Mouse (Mus musculus) monocyte, adult 2 months (primary cell): ENCODE data around the gene 5730596B20Rik.

Experiments used
- DNase-seq, 2 experiments: peaks; one replicate each; pipeline ENCODE4 v3.0.0; 2022; ENCODE audit warnings: low spot score in 2 of 2, low read depth in 1 of 2

Gene 5730596B20Rik

GRCm38 (mm10) chr6:52162093-52162380 lies 15.3 kb upstream of the 5730596B20Rik start:
- no peak for DNase-seq

- no peak for DNase-seq
Observed at GRCm38 (mm10) chr6:52162611-52163365, 14.5 kb upstream of the 5730596B20Rik start.

GRCm38 (mm10) chr6:52163366-52164031 lies 13.8 kb upstream of the 5730596B20Rik start:
- DNase-seq = no peak

DNA sequence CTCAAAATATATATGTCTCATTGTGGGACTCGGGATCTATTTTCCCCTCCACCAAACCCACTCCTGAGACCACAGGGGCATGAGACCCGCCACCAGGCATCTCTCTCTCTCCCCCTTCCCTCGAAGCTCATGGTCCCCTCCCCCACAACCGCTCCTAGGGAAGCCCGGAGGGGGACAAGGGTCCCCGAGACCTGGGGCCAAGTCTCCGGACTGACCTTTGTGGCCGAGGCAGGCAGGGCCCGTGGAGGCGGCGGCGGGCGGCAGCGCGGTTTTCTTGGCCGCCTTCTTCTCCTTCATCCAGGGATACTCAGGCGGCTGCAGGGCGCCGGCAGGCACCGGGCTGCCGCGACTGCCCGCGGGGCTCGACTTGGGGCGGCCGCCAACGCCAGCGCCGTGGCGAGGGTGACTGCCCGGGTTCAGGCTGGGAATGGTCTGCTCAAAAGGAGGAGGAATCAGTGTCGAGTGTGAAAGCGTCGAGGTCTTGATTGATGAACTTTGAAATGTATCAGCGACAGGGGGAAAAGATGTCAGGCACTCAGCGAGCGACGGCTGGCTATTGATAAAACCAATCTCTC lies 13.2 kb upstream of the 5730596B20Rik start:
- DNase-seq = no peak

- no peak for DNase-seq
Observed at GRCm38 (mm10) chr6:52164626-52165440, 12.5 kb upstream of the 5730596B20Rik start, which contains the start of gene Hoxa2. TSS of gene Hoxa2 (minus strand) at chr6:52164831.

GRCm38 (mm10) chr6:52165441-52166370 lies 11.6 kb upstream of the 5730596B20Rik start:
- DNase-seq = no peak

DNA sequence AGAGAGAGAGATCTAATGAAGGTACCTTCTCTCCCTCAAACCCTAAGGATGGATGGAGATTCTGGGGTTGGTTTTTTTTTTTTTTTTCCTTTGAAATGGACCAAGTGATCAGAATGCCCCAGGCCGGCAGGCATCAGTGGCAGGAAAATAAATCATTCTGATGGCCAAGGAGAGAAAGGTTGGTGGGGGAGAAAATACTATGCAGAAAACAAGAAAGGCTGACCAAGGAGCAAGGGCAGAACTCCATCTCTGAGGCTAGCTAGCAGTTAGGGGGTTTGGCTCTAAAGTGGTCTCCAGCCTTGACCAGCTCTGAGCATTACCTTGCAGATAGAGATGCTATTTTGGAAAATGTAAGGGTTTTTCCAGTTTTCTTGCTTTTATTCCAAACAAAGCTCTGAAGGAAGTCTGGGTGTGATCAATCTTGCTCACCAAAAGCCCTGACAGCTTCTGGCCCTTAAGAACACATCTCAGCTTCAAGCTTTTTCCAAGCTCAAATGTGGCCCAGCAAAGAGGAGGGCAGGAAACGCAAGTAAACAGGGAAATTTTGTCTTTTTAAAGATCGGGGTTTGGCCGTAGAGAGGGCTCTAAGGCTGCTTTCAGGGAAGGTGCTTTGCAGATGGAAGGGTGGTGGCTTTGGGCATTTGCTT lies 10.7 kb upstream of the 5730596B20Rik start:
- DNase-seq = no peak

GRCm38 (mm10) chr6:52167176-52167575 lies 10.1 kb upstream of the 5730596B20Rik start:
- DNase-seq = no peak

DNA sequence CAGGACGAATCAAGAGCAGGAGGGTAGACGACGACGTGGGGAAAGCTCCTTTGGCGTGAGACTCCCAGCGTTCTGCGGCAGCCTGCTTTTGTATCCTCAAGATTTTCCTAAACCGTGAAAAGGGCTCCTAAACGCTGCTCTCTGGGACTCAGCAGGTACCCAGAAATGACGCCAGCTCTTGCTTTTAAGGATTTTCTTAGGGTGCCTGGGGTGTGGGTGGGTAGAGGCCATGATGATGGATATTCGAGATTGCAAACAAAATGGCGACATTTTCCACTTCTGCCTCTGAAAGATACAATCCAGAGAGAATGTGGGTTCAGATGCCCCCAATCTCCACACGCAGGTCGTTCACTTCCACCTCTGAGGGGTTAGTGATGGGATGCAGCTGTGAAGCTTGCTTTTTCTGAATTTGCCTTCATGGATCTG lies 9.5 kb upstream of the 5730596B20Rik start:
- DNase-seq = no peak

DNA sequence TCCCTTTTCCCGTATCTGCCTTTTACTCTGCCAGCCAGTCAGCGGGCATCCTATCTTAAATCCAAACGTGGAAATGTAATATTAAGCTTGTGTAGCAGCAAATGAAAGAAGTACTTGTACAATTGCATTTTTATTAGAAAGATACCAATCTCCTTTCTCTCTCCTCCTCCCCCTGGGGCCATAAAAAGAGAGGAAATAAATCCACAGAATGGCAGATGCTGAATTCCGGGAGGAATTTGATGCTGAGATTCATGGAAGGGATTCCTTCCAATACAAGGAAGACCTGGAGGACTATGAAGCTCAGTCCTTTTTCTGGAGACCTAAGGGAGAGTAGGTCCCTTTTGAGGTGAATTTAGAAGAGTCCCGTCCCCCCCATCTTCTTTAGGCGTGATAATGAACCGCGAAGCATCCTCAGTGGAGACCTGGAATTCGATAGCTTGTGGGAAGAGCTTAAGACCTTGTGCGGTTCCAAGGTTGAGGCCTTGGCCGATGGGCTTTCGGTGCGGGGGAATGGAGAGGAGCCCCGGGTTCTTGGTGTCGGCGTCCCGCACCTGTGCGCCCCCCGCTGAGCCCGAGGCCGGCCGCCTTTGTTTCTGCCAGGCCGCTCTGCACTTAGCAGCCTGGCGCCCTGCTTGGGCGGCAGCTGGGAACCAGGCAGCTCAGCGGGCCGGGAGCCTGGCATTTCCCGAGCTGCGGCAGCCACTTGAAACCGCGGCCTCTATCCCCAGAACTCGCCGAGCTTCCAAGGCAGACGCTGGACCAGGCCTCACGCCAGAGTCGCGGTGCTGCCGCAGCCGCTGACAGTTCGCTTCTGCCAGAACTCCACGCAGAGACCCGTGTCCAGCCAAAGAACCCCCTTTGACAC lies 8.9 kb upstream of the 5730596B20Rik start:
- DNase-seq = no peak

- DNase-seq = no peak
Observed at GRCm38 (mm10) chr6:52169499-52170165, 7.7 kb upstream of the 5730596B20Rik start.

DNA sequence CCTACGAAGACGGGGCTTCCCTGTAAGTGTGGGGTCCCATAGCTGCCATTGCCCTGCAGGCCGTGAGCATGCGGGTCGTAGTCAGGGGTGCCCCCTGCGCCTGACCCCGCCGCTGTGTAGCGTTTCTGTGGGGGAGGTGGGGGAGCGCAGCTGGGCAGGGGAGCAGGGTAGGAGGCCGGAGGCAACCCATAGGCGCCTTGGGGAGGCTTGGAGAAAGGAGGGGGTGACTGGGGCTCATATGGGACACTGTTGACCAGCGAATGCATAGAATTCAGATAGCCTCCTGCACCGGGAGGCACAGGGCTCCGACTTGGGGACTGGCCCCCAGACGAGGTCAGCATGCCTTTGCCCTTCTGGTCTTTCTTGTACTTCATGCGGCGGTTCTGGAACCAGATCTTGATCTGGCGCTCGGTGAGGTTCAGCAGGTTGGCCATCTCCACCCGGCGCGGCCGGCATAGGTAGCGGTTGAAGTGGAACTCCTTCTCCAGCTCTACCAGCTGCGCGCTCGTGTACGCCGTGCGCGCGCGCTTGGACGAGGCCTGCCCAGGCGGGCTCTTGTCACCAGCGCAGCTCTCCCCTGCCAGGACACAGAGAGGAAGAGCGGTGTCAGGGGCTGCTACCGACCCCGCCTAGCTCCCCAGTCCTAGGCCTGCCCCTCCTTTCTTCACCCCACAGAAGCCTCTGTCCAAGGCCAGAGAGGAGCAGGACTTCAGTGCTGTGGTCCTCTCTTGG lies 7.0 kb upstream of the 5730596B20Rik start:
- no peak for DNase-seq

- no peak for DNase-seq
Observed at GRCm38 (mm10) chr6:52170898-52171223, 6.4 kb upstream of the 5730596B20Rik start.

DNA sequence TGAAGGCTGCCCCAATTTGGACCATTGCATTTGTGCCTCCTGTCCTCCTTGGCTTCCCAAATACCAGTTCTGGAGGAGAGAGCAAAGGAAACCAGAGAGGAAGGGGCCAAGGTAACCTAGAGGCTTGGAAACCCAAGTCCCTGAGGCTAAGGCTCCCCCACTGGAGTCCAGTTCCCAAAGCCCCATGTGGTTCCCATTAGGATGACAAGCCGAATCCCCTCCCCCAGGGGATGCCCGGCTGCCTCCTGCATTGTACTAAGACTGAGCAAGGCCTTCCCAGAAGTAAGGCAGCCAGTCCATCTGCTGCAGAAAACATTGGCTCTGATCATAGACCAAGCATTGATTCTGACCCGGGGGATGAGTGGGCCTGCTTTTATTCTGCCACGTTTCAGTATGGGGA lies 6.0 kb upstream of the 5730596B20Rik start:
- no peak for DNase-seq

DNA sequence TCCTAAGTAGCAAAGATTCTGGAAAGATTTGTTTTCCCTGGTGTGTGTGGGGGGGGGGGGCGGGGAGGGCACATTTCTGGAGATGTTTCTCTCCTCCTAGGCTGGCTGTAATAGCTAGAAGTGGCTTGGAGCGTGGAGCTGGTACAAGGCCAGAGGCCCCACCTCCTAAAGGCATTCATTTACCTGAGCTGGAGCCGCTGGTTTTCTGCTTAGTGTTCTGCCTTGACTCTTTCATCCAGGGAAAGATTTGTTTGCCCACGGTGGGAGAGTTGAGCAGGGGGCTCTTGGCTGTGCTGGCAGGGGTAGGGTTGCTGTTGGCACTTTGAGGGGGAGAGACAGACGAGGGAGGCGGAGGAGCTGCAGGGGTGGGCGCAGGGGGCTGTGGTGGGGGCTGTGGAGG lies 5.4 kb upstream of the 5730596B20Rik start:
- no peak for DNase-seq

DNA sequence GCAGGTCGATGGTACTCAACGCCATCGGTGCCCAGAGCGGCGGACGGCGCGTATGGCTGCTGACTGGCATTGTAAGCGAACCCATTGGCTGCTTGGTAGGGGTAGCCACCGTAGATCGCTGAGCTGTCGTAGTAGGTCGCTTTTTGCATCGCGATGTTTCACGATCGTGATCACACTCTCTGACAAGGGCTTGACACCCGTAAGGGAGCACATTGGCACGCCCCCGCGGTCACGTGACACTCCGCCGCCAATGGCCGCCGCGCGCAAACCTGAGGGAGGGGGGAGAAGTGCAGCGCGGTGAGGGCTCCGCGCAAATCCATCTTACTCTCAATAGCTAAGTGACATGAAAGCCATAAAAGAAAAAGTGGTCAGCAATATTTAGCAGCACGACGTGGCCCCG lies 4.8 kb upstream of the 5730596B20Rik start:
- no peak for DNase-seq

- DNase-seq = no peak
Observed at GRCm38 (mm10) chr6:52173648-52174047, 3.6 kb upstream of the 5730596B20Rik start.
